Mouse (Mus musculus) embryonic fibroblast, embryonic 13.5 days (primary cell): ENCODE results near the gene Top2b. TPM values are rescaled to one million over a fixed set of nuclear protein-coding genes. Genes with fewer than 3 reads are reported as not detected.

ENCODE experiments used
- H3K27ac ChIP-seq: 2 replicates; pipeline ENCODE4 v1.5.1; 2012; ENCODE audit warnings: low read length, control low read depth, inconsistent platforms; ENCODE audit not compliant: insufficient read depth
- H3K4me1 ChIP-seq: 2 replicates; pipeline ENCODE4 v1.6.1; 2011; ENCODE audit warnings: low read length; ENCODE audit not compliant: control insufficient read depth, insufficient read depth
- H3K4me3 ChIP-seq: 2 replicates; pipeline ENCODE4 v1.5.1; 2011; ENCODE audit warnings: mild to moderate bottlenecking, control low read depth, low read length; ENCODE audit not compliant: insufficient read depth
- CTCF ChIP-seq: IDR thresholded peaks from 2 replicates; pipeline ENCODE4 v1.5.1; 2011; ENCODE audit warnings: mild to moderate bottlenecking, control low read depth, low read length, moderate library complexity, borderline replicate concordance; ENCODE audit not compliant: insufficient read depth
- POLR2A ChIP-seq: IDR thresholded peaks from 2 replicates; pipeline ENCODE4 v1.6.1; 2011; ENCODE audit warnings: low read depth, mild to moderate bottlenecking, control low read depth, low read length, moderate library complexity
- polyA plus RNA-seq: library from polyadenylated mRNA; stranded (reverse); fragments of >200 nt; gene quantifications from 2 replicates; pipeline ENCODE4 v1.2.4, GENCODE M21; 2011; ENCODE audit warnings: low read depth; ENCODE audit not compliant: missing spikeins, insufficient read length

Top2b gene
- polyA plus RNA-seq = 260 and 313 TPM in 2 replicates

DNA sequence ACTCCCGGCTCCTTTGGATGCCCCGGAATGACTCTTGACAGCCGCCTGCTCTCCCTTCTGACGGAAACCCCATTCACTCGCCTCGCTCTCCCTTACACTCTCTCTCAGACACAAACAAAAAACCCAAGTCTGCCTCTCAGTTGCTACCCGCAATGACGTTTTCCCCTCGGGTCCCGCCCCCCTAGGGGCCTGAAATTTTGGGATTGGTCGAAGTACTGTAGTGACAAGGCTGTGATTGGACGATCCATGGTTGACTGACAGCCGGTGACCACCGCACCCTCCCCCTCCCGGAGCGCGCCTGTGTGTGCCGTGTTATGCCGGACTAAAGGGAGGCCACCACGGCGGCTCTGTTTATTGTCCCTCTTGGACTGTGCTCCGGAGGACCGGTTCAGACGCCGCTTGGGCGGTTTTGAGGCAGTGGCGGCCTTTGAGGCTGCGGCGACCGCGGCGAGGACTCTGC lies at the start of gene Top2b:
Gene Top2b (plus strand): TSS at position 302 of the 460 bp plus-strand sequence.
- Histone ChIP-seq H3K4me3 (peak within 1 kb of the TSS; percentile 85), H3K27ac (peak within 1 kb of the TSS; percentile 85), H3K4me1 (no peaks in the 10 kb centered on the region)
- peak; percentile 83 for TF ChIP-seq POLR2A
- TF ChIP-seq CTCF = no peak

DNA sequence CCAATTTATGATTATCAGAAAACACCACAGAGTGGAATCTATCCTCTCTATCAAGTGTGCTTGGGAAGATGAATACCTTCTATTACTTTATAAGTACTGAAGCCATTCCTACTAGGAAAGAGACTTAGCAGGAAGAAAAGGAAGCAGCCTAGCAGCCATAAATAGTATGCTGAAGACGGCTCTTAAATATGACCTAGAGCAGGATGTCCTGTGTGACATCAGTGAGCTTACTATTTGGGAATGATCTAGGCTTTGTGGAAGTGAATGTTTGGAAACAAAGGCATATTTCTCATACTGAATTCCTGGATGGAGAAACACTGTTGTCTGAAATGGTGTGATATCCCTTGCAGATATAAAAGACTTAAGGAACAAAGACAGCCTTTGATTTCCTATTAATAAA lies 48.3 kb upstream of the Top2b start:
- no peak for TF ChIP-seq CTCF

DNA sequence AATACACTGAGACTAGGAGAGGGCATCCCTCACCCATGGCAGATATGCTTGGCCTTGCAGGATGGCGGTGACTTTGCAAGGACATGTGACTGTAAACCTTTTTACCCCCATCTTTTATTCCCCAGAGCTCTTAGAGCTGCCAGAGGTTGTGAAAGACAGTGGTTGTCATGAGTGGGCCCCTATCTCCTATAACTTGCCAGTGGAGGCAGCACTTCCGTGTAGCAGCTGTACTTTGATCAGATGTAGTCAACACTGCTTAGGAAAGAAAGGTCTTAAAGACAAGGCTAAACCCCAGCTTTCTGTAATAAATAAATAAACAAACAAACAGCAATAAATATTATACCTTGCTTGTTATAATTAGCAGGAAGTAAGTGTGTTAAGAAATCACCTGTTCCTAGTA lies 45.2 kb upstream of the Top2b start:
- no peaks in the 10 kb centered on the region for H3K4me1 ChIP-seq
- no peak overlapping the region for H3K27ac ChIP-seq
- H3K4me3 ChIP-seq = no peak overlapping the region
- no peak for TF ChIP-seq POLR2A
- TF ChIP-seq CTCF = no peak

More for the DNA sequence above, 48.3 kb upstream of the Top2b start:
- no peak overlapping the region for H3K4me3 ChIP-seq
- no peak overlapping the region for H3K27ac ChIP-seq
- no peaks in the 10 kb centered on the region for H3K4me1 ChIP-seq

DNA sequence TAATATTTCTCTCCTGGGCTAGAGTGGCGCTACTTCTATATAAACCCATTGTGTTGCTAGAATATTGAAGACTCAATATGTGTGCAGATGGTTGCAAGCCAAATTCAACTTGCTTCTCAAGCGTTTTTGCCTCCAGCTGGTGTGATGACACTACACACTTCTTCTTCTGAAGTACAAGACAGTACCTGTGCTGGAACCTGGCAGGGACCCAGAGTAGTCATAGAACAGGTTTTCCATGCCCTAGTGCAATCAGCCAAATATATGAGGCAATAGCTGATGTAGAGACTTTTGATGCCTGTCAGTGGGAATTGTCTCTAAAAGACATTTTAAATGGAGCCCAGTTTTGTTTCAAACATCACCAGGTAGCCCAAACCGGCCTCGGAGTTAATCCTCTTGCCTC lies 40.6 kb upstream of the Top2b start:
- TF ChIP-seq POLR2A = no peak
- no peak for TF ChIP-seq CTCF
- no peak overlapping the region for H3K4me3 ChIP-seq
- H3K27ac ChIP-seq = no peak overlapping the region
- H3K4me1 ChIP-seq = peaks cover 9% of the 10 kb centered on the region

DNA sequence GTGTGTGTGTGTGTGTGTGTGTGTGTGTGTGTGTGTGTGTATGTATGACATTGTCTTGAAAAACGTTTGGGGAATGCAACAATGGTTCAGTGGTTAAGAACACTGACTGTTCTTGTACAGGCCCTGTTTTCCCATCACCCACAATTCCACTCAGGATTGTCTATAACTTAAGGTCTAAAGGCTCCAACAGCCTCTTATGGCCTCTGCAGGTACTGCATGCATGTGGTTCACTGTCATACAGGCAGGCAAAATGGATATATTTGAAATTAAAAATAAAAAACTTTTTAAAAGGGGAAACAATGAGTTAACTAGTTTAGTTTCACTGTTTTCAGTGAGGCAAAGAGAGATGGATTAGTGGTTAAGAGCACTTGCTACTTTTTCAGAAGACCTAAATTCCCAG lies 39.8 kb upstream of the Top2b start:
- no peak overlapping the region for H3K27ac ChIP-seq
- TF ChIP-seq CTCF = no peak
- no peak for TF ChIP-seq POLR2A
- H3K4me3 ChIP-seq = no peak overlapping the region
- H3K4me1 ChIP-seq = peaks cover 9% of the 10 kb centered on the region

GRCm38 (mm10) chr14:16328531-16328930 lies 36.4 kb upstream of the Top2b start:
- TF ChIP-seq POLR2A = peak; percentile 23; the same call in 1 of the 2 replicates
- no peak for TF ChIP-seq CTCF
- Histone ChIP-seq H3K4me1 (peaks cover 9% of the 10 kb centered on the region), H3K27ac (peak overlapping the region; percentile 82)

GRCm38 (mm10) chr14:16328959-16329480 lies 36.0 kb upstream of the Top2b start:
- Histone ChIP-seq H3K4me1 (peaks cover 9% of the 10 kb centered on the region), H3K4me3 (no peak overlapping the region), H3K27ac (peak overlapping the region; percentile 82)
- TF ChIP-seq POLR2A = no peak
- TF ChIP-seq CTCF = no peak

More at GRCm38 (mm10) chr14:16328531-16328930, 36.4 kb upstream of the Top2b start:
- no peak overlapping the region for H3K4me3 ChIP-seq

DNA sequence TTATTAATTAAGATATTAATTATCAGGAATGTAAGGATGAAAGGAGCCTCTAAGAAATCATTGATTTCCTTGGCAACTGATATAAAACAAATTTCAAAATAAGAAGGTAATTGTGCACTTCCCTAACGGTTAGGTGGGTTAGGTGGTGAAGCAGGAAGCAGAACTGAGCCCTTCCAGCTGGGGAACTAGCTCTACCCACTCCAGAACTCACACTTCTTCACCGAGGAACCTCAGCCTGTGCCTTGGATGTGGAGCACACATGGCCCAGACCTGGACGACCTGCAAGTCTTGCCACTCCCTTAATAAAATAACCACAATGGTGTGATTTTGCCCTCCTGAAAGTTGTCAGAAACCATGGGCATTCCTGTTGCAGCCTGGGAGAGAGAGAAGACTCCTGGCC lies 35.2 kb upstream of the Top2b start:
- Histone ChIP-seq H3K27ac (no peak overlapping the region), H3K4me3 (no peak overlapping the region), H3K4me1 (peaks cover 9% of the 10 kb centered on the region)
- TF ChIP-seq CTCF (no peak), POLR2A (no peak)

GRCm38 (mm10) chr14:16334260-16334659 lies 30.7 kb upstream of the Top2b start:
- TF ChIP-seq POLR2A (no peak), CTCF (no peak)
- H3K27ac ChIP-seq = no peak overlapping the region
- peaks cover 2% of the 10 kb centered on the region for H3K4me1 ChIP-seq
- no peak overlapping the region for H3K4me3 ChIP-seq

DNA sequence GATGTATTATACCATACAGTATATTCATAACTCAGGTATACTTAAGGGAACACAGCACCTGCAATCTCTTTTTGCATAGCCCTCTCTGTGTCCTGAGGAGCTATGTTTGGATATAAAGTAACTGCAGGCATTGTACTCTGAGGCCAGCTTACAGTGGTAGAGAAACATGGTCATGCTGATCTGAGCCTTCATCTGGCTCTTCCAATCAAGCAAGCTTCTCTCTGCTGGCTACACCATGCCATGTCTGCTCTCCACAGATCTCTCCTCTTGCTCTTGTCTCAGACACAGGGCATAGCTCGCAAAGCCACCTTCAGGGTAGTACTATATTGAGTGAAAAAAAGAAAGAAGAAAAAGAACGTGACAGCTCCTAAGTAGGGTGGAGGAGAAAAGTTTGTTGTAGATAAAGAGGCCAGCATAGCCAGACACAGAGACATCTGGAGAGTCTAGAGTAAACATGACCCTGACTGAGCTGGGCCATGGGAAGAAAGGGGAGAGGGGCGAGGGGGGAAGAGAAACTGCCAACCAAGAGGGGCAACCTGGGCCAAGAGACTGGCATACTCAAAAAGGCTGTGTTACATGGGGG lies 29.1 kb upstream of the Top2b start:
- no peak overlapping the region for H3K27ac ChIP-seq
- H3K4me3 ChIP-seq = no peak overlapping the region
- TF ChIP-seq CTCF = no peak
- no peak for TF ChIP-seq POLR2A
- no peaks in the 10 kb centered on the region for H3K4me1 ChIP-seq
